Mouse (Mus musculus) testis, adult 2 months (tissue): ENCODE measurements at regions not wholly inside any gene's neighbourhood (a gene's known extent, or its start where the extent isn't known, plus 50 kb on each side); places are given as distances from the start of the nearest gene placed in this dataset.

Source experiments
- H3K27ac ChIP-seq: fragments of 200-500 bp; 2 replicates; pipeline ENCODE4 v1.5.1; 2012; ENCODE audit warnings: low read depth, low read length; ENCODE audit not compliant: control insufficient read depth, insufficient read depth
- H3K27me3 ChIP-seq: fragments of 200-500 bp; 2 replicates; pipeline ENCODE4 v1.6.1; 2012; ENCODE audit warnings: mild to moderate bottlenecking, low read length, moderate library complexity; ENCODE audit not compliant: control insufficient read depth, insufficient read depth
- H3K36me3 ChIP-seq: fragments of 200-500 bp; 2 replicates; pipeline ENCODE4 v1.6.1; 2012; ENCODE audit warnings: mild to moderate bottlenecking, low read length; ENCODE audit not compliant: control insufficient read depth, insufficient read depth
- H3K4me1 ChIP-seq: fragments of 200-500 bp; 2 replicates; pipeline ENCODE4 v1.6.1; 2012; ENCODE audit warnings: low read length; ENCODE audit not compliant: control insufficient read depth, insufficient read depth
- H3K4me3 ChIP-seq: fragments of 200-500 bp; 2 replicates; pipeline ENCODE4 v1.5.1; 2012; ENCODE audit warnings: low read depth, mild to moderate bottlenecking, low read length, moderate library complexity, mixed read lengths; ENCODE audit not compliant: control insufficient read depth
- CTCF ChIP-seq: fragments of 200-500 bp; IDR thresholded peaks from 2 replicates; pipeline ENCODE4 v1.5.1; 2012; ENCODE audit warnings: low read depth, mild to moderate bottlenecking, inconsistent platforms, low read length, moderate library complexity; ENCODE audit not compliant: control insufficient read depth, insufficient read depth, insufficient replicate concordance
- POLR2A ChIP-seq: fragments of 200-500 bp; IDR thresholded peaks from 2 replicates; pipeline ENCODE4 v1.6.1; 2012; ENCODE audit warnings: low read depth, mild to moderate bottlenecking, inconsistent platforms, low read length, moderate library complexity; ENCODE audit not compliant: control insufficient read depth

DNA sequence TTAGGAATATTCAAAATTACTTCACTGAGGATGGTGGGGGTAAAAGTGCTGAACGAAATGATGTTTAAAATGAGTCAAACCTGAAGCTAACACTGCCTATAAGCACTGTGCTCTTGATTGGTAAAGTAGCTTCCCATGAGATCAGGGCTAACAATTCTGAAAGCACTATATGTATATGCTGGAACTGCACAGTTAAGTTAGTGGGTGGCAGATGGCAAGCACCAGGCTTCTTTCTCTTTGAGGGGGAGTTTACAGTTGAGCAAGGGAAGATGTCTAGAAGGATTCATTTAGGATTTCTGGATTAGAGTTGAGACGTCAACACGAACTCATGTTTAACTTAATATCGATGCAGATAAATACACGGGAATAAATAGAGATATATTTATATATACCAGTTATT, 195.7 kb upstream of the Fn1 start:
- TF ChIP-seq CTCF (no peak), POLR2A (no peak)
- Histone ChIP-seq H3K27me3 (no peaks in the 10 kb centered on the region), H3K4me1 (no peaks in the 10 kb centered on the region), H3K4me3 (no peak overlapping the region), H3K27ac (no peak overlapping the region), H3K36me3 (no peaks in the 10 kb centered on the region)

GRCm38 (mm10) chr1:71844938-71845685, 192.1 kb upstream of the Fn1 start:
- no peak overlapping the region for H3K27ac ChIP-seq
- no peaks in the 10 kb centered on the region for H3K36me3 ChIP-seq
- H3K27me3 ChIP-seq, result no peaks in the 10 kb centered on the region
- no peak overlapping the region; the same call in 1 of the 2 replicates for H3K4me3 ChIP-seq
- TF ChIP-seq POLR2A (no peak), CTCF (no peak)
- no peaks in the 10 kb centered on the region for H3K4me1 ChIP-seq

- no peaks in the 10 kb centered on the region for H3K36me3 ChIP-seq
- TF ChIP-seq POLR2A, result peak; percentile 82
- no peak for TF ChIP-seq CTCF
- H3K27me3 ChIP-seq, result no peaks in the 10 kb centered on the region
- peaks cover 8% of the 10 kb centered on the region for H3K4me1 ChIP-seq
- H3K4me3 ChIP-seq, result peak overlapping the region; percentile 80
- H3K27ac ChIP-seq, result peak overlapping the region; percentile 45; the same call in 1 of the 2 replicates
These were observed 184.8 kb upstream of the Fn1 start for GRCm38 (mm10) chr1:71837764-71838163.

DNA sequence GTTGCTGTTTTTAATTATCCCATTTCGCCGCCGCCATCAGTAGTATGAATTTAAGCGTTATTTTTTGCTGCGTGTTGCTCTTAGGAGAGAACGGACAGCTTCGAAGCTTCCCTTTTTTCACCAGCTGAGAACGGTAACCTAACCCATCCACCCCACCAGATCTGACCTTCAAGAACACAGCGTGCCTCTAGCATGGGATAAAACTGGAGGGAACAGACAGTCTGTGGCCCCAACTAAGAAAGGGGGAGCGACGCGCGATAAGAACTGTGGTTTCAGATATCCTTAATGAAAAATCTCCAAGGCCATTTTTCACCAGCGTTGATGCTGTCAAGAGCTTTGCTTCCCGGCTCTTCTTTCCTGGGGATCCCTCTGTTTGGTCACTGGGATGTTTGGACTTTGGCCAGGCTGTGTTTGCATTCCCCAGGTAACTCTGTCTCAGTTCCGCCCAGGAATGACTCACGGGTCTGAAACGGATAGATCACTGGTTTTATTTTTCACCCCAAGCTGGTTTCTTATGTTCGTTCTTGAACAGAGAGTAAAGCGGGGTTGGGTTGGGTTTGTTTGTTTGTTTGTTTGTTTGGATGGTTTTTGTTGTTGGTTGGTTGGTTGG, 184.1 kb upstream of the Fn1 start:
- H3K27me3 ChIP-seq, result no peaks in the 10 kb centered on the region
- no peak for TF ChIP-seq POLR2A
- TF ChIP-seq CTCF, result no peak
- no peaks in the 10 kb centered on the region for H3K36me3 ChIP-seq
- peaks cover 8% of the 10 kb centered on the region for H3K4me1 ChIP-seq
- peak overlapping the region; percentile 54 for H3K27ac ChIP-seq
- H3K4me3 ChIP-seq, result peak overlapping the region; percentile 46

DNA sequence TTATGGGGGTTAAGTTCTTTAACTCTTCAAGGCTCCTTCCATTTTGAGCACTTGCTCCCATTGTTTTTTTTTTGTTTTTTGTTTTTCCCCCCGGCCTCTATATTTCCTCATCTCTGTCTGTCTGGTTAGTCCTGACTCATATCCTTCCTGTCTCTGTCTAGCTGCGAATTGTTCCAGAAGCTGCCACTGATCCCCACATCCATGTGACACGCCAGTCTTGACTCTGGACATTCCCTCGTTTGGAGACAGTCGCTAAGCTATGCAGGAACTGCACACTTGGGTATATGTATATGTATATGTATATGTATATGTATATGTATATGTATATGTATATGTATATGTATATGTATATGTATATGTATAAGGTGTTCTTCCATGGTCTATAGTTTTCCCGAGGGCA, 177.4 kb upstream of the Fn1 start:
- Histone ChIP-seq H3K4me1 (no peaks in the 10 kb centered on the region), H3K27ac (no peak overlapping the region), H3K4me3 (no peak overlapping the region), H3K36me3 (no peaks in the 10 kb centered on the region), H3K27me3 (no peaks in the 10 kb centered on the region)
- TF ChIP-seq CTCF (no peak), POLR2A (no peak)

DNA sequence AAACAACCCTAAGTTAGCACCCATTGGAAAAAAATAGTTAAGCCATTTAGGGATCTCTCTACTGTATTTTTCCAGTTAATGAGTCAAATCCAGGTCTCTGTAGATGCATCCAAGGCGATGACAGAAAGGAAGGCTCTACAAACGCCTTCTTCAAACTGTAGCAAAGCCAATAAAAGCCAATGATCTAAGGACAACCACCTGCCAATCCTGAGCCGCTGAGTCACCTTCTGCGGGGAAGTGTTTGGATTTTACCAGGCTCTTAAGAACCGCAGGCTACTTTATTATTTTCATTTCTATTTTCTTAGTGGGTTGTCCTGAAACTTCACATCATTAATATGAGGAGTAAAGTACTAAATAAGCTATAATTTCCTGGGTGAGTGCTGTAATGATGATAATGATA, 171.4 kb upstream of the Fn1 start:
- H3K36me3 ChIP-seq, result no peaks in the 10 kb centered on the region
- H3K4me1 ChIP-seq, result no peaks in the 10 kb centered on the region
- no peak for TF ChIP-seq POLR2A
- TF ChIP-seq CTCF, result no peak
- H3K4me3 ChIP-seq, result no peak overlapping the region
- H3K27ac ChIP-seq, result no peak overlapping the region
- no peaks in the 10 kb centered on the region for H3K27me3 ChIP-seq

DNA sequence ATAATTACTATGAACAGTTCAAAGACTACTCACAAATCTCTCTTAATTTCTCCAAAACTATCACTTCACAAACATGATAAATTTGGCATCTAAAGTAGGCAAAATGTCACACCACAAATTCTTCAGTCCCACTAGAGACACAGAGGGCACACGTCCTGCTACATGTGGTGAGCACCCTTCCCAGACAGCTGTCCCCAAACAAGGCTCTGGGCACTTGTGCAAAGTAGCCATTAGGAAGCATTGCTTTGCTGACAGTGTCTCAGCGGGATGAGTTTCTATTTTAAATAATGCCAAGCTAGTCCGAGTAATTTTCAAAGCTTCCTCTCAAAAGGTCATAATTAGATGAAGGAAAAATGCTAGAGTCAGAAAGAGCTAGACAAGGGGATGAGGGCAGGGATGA, 169.1 kb upstream of the Fn1 start:
- Histone ChIP-seq H3K36me3 (no peaks in the 10 kb centered on the region), H3K4me3 (no peak overlapping the region), H3K27me3 (no peaks in the 10 kb centered on the region), H3K27ac (no peak overlapping the region), H3K4me1 (no peaks in the 10 kb centered on the region)
- no peak for TF ChIP-seq CTCF
- TF ChIP-seq POLR2A, result no peak

- H3K4me3 ChIP-seq, result no peak overlapping the region
- no peaks in the 10 kb centered on the region for H3K27me3 ChIP-seq
- H3K36me3 ChIP-seq, result no peaks in the 10 kb centered on the region
- H3K4me1 ChIP-seq, result no peaks in the 10 kb centered on the region
- H3K27ac ChIP-seq, result no peak overlapping the region
- TF ChIP-seq CTCF (no peak), POLR2A (no peak)
These were observed 168.1 kb upstream of the Fn1 start for GRCm38 (mm10) chr1:71821099-71821498.
